Mouse (Mus musculus): ENCODE data around the gene Bfsp1. TPM values are rescaled to one million over a fixed set of nuclear protein-coding genes. Genes with fewer than 3 reads are reported as not detected.

The Bfsp1 gene
- total and polyA plus RNA-seq, 3 experiments = 0.25 to 0.27 (median 0.26) TPM

- Histone ChIP-seq H3K79me2 (replicated peaks; ENCODE audit: control insufficient read depth, insufficient read depth, low read length) (no peaks in the 10 kb centered on the region), H3K36me3 (ENCODE audit: control insufficient read depth, insufficient read depth, low read length) (no peaks in the 10 kb centered on the region), H3K4me1 (ENCODE audit: control insufficient read depth, insufficient read depth, low read length) (peaks cover 2% of the 10 kb centered on the region), H3K4me3 (no peak overlapping the region), H3K27me3 (ENCODE audit: control insufficient read depth, insufficient read depth, low read length) (no peaks in the 10 kb centered on the region), H3K9ac (ENCODE audit: low read depth, low read length) (no peak overlapping the region), H3K27ac (no peak overlapping the region)
- WGBS = 57% methylated on average over 5 of the region's 5 CpGs
- intact Hi-C loops (cut with DNase I) = no loop called here
- TF ChIP-seq POLR2A (IDR thresholded peaks at IDR 0.05; ENCODE audit: insufficient read depth, low read depth, low read length) (no peak), EP300 (IDR thresholded peaks at IDR 0.05; ENCODE audit: insufficient read depth, low read depth, low read length) (no peak), CTCF (IDR thresholded peaks at IDR 0.05) (no peak)
- peak in 1 of 2 experiments; percentile 33 for DNase-seq
Measured at GRCm38 (mm10) chr2:143900821-143901351, 37.9 kb upstream of the Bfsp1 start.

GRCm38 (mm10) chr2:143899470-143900220 is 36.7 kb upstream of the Bfsp1 start:
- no peak for DNase-seq
- intact Hi-C loops (cut with DNase I) = no loop called here
- H3K4me3 ChIP-seq = no peak overlapping the region

DNA sequence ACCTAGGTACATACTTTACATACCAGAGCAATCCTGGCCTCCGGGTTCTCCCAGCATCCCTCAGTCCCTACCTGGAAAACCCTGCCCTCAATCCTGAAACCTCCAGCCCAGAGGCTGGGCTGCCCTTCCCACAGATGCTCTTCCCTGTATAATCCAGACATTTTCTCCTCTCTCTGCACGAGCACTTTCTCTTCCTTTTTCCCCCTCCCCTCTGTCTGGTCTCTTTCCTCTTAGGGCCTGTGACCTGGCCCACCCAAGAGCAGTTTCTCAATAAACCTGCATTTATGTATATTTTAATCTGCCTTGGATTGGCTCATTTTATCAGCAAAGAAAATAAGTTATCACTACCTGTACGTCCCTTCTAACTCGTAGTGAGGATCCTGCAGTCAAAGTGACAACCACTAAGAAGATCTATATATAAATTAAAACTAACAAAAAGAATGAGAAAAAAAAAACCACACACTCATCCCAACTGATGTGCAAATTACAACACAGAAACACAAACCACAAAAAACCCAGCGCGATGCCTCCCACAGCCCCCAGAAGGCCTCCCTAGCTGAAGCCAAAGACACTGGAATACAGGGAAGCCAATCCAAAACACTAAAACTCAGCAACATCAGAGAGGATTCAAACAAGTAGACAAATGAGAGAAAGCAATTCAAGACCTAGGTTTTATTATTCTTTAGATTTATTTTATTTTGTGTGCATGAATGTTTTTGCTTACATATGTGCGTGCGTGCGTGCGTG is 28.5 kb upstream of the Bfsp1 start:
- Histone ChIP-seq H3K4me3 (no peak overlapping the region), H3K4me1 (ENCODE audit: control insufficient read depth, insufficient read depth, low read length) (no peaks in the 10 kb centered on the region), H3K27ac (no peak overlapping the region), H3K27me3 (ENCODE audit: control insufficient read depth, insufficient read depth, low read length) (no peaks in the 10 kb centered on the region), H3K9ac (ENCODE audit: low read depth, low read length) (no peak overlapping the region), H3K79me2 (replicated peaks; ENCODE audit: control insufficient read depth, insufficient read depth, low read length) (no peaks in the 10 kb centered on the region), H3K36me3 (ENCODE audit: control insufficient read depth, insufficient read depth, low read length) (no peaks in the 10 kb centered on the region)
- no peak for DNase-seq
- 85% methylated on average over 10 of the region's 10 CpGs for WGBS
- TF ChIP-seq POLR2A (IDR thresholded peaks at IDR 0.05; ENCODE audit: insufficient read depth, low read depth, low read length) (no peak), CTCF (IDR thresholded peaks at IDR 0.05) (no peak), EP300 (IDR thresholded peaks at IDR 0.05; ENCODE audit: insufficient read depth, low read depth, low read length) (no peak)
- intact Hi-C loops (cut with DNase I) = no loop called here

More at GRCm38 (mm10) chr2:143899470-143900220, 36.7 kb upstream of the Bfsp1 start:
- H3K36me3 ChIP-seq (ENCODE audit: control insufficient read depth, insufficient read depth, low read length) = no peaks in the 10 kb centered on the region
- H3K27me3 ChIP-seq (ENCODE audit: control insufficient read depth, insufficient read depth, low read length) = no peaks in the 10 kb centered on the region
- TF ChIP-seq CTCF (IDR thresholded peaks at IDR 0.05) (no peak), POLR2A (IDR thresholded peaks at IDR 0.05; ENCODE audit: insufficient read depth, low read depth, low read length) (no peak), EP300 (IDR thresholded peaks at IDR 0.05; ENCODE audit: insufficient read depth, low read depth, low read length) (no peak)
- peaks cover 2% of the 10 kb centered on the region for H3K4me1 ChIP-seq (ENCODE audit: control insufficient read depth, insufficient read depth, low read length)
- no peak overlapping the region for H3K27ac ChIP-seq
- no peaks in the 10 kb centered on the region for H3K79me2 ChIP-seq (replicated peaks; ENCODE audit: control insufficient read depth, insufficient read depth, low read length)
- 65% methylated on average over 9 of the region's 9 CpGs for WGBS
- no peak overlapping the region for H3K9ac ChIP-seq (ENCODE audit: low read depth, low read length)

DNA sequence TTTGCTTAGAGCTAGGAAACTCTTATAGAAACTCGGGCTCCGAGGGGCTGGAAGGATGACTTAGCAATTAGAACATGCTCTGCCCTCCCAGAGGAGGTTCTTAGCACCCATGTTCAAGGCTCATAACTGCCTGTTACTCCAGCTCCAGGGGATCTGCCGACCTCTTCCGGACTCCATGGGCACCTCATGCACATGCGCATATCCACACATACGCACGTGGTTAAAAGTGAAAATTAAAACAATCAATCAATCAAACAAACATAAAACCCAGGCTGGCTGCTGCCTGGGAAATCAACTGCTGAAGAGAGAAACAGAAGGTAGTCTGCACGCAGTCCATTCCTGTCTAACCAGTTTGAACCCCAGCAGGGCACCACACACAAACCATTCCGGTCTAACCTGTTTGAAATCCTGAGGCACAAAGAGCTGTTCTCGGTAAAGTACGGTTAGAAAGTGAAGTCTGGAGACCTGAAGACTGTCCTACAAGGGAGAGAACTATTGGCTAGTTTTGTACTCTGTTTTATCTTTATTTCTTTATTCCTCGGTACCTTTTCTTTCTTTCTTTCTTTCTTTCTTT is 27.0 kb upstream of the Bfsp1 start:
- Histone ChIP-seq H3K36me3 (ENCODE audit: control insufficient read depth, insufficient read depth, low read length) (no peaks in the 10 kb centered on the region), H3K27ac (no peak overlapping the region), H3K79me2 (replicated peaks; ENCODE audit: control insufficient read depth, insufficient read depth, low read length) (no peaks in the 10 kb centered on the region), H3K4me1 (ENCODE audit: control insufficient read depth, insufficient read depth, low read length) (no peaks in the 10 kb centered on the region), H3K27me3 (ENCODE audit: control insufficient read depth, insufficient read depth, low read length) (no peaks in the 10 kb centered on the region), H3K4me3 (no peak overlapping the region), H3K9ac (ENCODE audit: low read depth, low read length) (no peak overlapping the region)
- DNase-seq = no peak
- intact Hi-C loops (cut with DNase I) = no loop called here
- WGBS = 74% methylated on average over 12 of the region's 12 CpGs
- TF ChIP-seq POLR2A (IDR thresholded peaks at IDR 0.05; ENCODE audit: insufficient read depth, low read depth, low read length) = no peak
- no peak for TF ChIP-seq CTCF (IDR thresholded peaks at IDR 0.05)
- TF ChIP-seq EP300 (IDR thresholded peaks at IDR 0.05; ENCODE audit: insufficient read depth, low read depth, low read length) = no peak

DNA sequence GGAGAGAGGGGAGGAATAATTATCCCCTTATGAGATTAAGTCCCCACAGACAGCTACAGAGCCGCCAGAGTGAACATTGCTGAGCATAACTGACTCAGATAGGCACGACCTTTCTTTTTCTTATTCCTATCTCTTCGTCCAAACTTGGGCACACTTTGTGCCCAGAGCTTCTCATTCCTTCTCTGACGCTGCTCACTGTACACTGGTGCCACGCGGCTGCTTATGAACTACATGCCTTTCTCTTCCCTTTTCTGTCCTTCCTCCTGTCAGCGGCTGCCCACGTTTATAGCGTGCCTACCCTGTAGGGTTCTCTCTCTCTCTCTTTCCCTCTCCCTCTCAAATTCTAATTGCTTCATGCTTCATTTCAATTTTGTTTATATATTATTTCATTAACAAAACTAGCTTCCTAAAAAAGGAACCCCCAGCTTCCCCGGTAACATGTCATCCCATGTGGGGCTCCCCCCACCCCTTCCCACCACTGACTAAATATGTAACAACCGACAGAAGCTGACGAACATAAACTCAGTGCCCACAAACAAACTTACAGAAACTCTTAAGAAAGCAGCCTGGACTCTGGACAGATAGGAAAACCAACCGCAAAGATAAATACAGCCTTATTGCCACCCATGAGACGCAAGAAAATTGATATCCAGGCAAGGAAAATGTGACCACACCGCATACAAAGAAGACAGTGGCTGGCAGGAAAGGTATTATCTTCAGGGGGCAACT is 26.3 kb upstream of the Bfsp1 start:
- Histone ChIP-seq H3K9ac (ENCODE audit: low read depth, low read length) (no peak overlapping the region), H3K36me3 (ENCODE audit: control insufficient read depth, insufficient read depth, low read length) (no peaks in the 10 kb centered on the region)

More for the DNA sequence above, 26.3 kb upstream of the Bfsp1 start:
- no peaks in the 10 kb centered on the region for H3K79me2 ChIP-seq (replicated peaks; ENCODE audit: control insufficient read depth, insufficient read depth, low read length)
- WGBS = 74% methylated on average over 15 of the region's 15 CpGs
- H3K4me3 ChIP-seq = no peak overlapping the region
- H3K4me1 ChIP-seq (ENCODE audit: control insufficient read depth, insufficient read depth, low read length) = no peaks in the 10 kb centered on the region
- intact Hi-C loops (cut with DNase I) = no loop called here
- no peak for DNase-seq
- H3K27ac ChIP-seq = no peak overlapping the region
- no peaks in the 10 kb centered on the region for H3K27me3 ChIP-seq (ENCODE audit: control insufficient read depth, insufficient read depth, low read length)
- TF ChIP-seq EP300 (IDR thresholded peaks at IDR 0.05; ENCODE audit: insufficient read depth, low read depth, low read length) = no peak
- TF ChIP-seq CTCF (IDR thresholded peaks at IDR 0.05) = no peak
- TF ChIP-seq POLR2A (IDR thresholded peaks at IDR 0.05; ENCODE audit: insufficient read depth, low read depth, low read length) = no peak

All from heart, adult 2 months (tissue).